Mouse (Mus musculus): ENCODE results near the gene Neu4. TPM values are rescaled to one million over a fixed set of nuclear protein-coding genes. Genes with fewer than 3 reads are reported as not detected.

The Neu4 gene
- polyA plus RNA-seq (2012; rRNA removed): 0.05 TPM in 1 of 2 replicates, not detected in the other

GRCm38 (mm10) chr1:94020151-94020550 is at the start of gene Neu4:
Gene Neu4, plus strand, starts transcription at chr1:94020451.

GRCm38 (mm10) chr1:93990209-93990608 is 30.0 kb upstream of the Neu4 start, which contains the start of gene Gal3st2c:
Gene Gal3st2c, plus strand, starts transcription at chr1:93990509.

GRCm38 (mm10) chr1:94052373-94052772 is 32.1 kb downstream of the Neu4 start, which contains the start of gene Pdcd1:
Gene Pdcd1, minus strand, starts transcription at chr1:94052553.

Other genes starting within 250 kb of the Neu4 start
- gene Dtymk, start 218.5 kb upstream of the Neu4 start, polyA plus RNA-seq (2012; rRNA removed): 31.6 and 32.0 TPM in 2 replicates
- 4.3 and 5.0 TPM in 2 replicates for gene Ing5, start 216.5 kb upstream of the Neu4 start, polyA plus RNA-seq (2012; rRNA removed)
- 18.3 TPM in 2 replicates for gene D2hgdh, start 195.5 kb upstream of the Neu4 start, polyA plus RNA-seq (2012; rRNA removed)
- gene Gal3st2, start 159.1 kb upstream of the Neu4 start, polyA plus RNA-seq (2012; rRNA removed): 8.2 and 25.4 TPM in 2 replicates
- 41.2 and 58.3 TPM in 2 replicates for gene Gal3st2b, start 102.1 kb upstream of the Neu4 start, polyA plus RNA-seq (2012; rRNA removed)
- gene Gal3st2c, start 29.9 kb upstream of the Neu4 start, polyA plus RNA-seq (2012; rRNA removed): 1.5 and 2.4 TPM in 2 replicates
- gene Pdcd1, start 32.1 kb downstream of the Neu4 start, polyA plus RNA-seq (2012; rRNA removed): 0.28 and 0.30 TPM in 2 replicates

Data from colon, adult 2 months (tissue).